Mouse (Mus musculus): Measurements from ENCODE around the gene Ppib. TPM values are rescaled to one million over a fixed set of nuclear protein-coding genes. Genes with fewer than 3 reads are reported as not detected.

Gene Ppib
- 100 to 1,000 TPM; 289 to 350 TPM for polyA plus RNA-seq (2017; shearing (Covaris generic))

GRCm38 (mm10) chr9:66059583-66060307, at the start of gene Ppib:
Ppib (plus strand) TSS chr9:66060222.

GRCm38 (mm10) chr9:66069583-66069982, 9.6 kb downstream of the Ppib start, which contains the start of gene Snx22:
Snx22 (minus strand) TSS chr9:66069719.

Other genes with a start within 250 kb of the Ppib start
- gene Zfp609, start 232.7 kb upstream of the Ppib start, polyA plus RNA-seq (2017; shearing (Covaris generic)), result 1 to 10 TPM; 4.0 to 5.2 TPM
- gene Pclaf, start 170.0 kb upstream of the Ppib start, polyA plus RNA-seq (2017; shearing (Covaris generic)), result 1 to 10 TPM; 3.0 to 3.2 TPM
- gene Trip4, start 151.4 kb upstream of the Ppib start, polyA plus RNA-seq (2017; shearing (Covaris generic)), result 10 to 100 TPM; 37.3 to 39.7 TPM
- gene Csnk1g1, start 151.3 kb upstream of the Ppib start, polyA plus RNA-seq (2017; shearing (Covaris generic)), result 10 to 100 TPM; 24.3 to 30.6 TPM
- 1 to 10 TPM; 1.1 to 2.1 TPM for gene Snx22, start 9.5 kb downstream of the Ppib start, polyA plus RNA-seq (2017; shearing (Covaris generic))
- gene Snx1, start 66.4 kb downstream of the Ppib start, polyA plus RNA-seq (2017; shearing (Covaris generic)), result 100 to 1,000 TPM; 113 to 140 TPM
- 100 to 1,000 TPM; 100 to 113 TPM for gene Ciao2a, start 66.4 kb downstream of the Ppib start, polyA plus RNA-seq (2017; shearing (Covaris generic))
- 1 to 10 TPM in 1 of 2 experiments, under 1 TPM in 1; 0.20 to 2.1 TPM for gene Dapk2, start 98.0 kb downstream of the Ppib start, polyA plus RNA-seq (2017; shearing (Covaris generic))

Data from inflammation-experienced regulatory T-cells (primary cell).